Mouse (Mus musculus) olfactory bulb, adult 2 months (tissue): ENCODE data around the gene Ipo13. TPM values are rescaled to one million over a fixed set of nuclear protein-coding genes. Genes with fewer than 3 reads are reported as not detected.

ENCODE experiments used
- H3K27ac ChIP-seq: fragments of 200-500 bp; 2 replicates; pipeline ENCODE4 v1.5.1; 2012; ENCODE audit warnings: low read depth, low read length; ENCODE audit not compliant: insufficient read depth
- H3K4me1 ChIP-seq: fragments of 200-500 bp; 2 replicates; pipeline ENCODE4 v1.6.1; 2012; ENCODE audit warnings: low read length; ENCODE audit not compliant: control insufficient read depth, insufficient read depth
- H3K4me3 ChIP-seq: fragments of 200-500 bp; 2 replicates; pipeline ENCODE4 v1.5.1; 2012; ENCODE audit warnings: mild to moderate bottlenecking, low read depth, low read length, moderate library complexity; ENCODE audit not compliant: insufficient read depth
- CTCF ChIP-seq: fragments of 200-500 bp; IDR thresholded peaks from 2 replicates; pipeline ENCODE4 v1.5.1; 2012; ENCODE audit warnings: low read depth, mild to moderate bottlenecking, low read length, moderate library complexity; ENCODE audit not compliant: insufficient read depth
- POLR2A ChIP-seq: fragments of 200-500 bp; IDR thresholded peaks from 2 replicates; pipeline ENCODE4 v1.6.1; 2012; ENCODE audit warnings: mild to moderate bottlenecking, low read depth, low read length, moderate library complexity; ENCODE audit not compliant: insufficient read depth
- WGBS: fragments of 180-500 bp; shearing (Covaris S2); methylation state at CpG from one replicate; pipeline ENCODE4 v1.1.7; 2018; 5-methylcytosine and 5-hydroxymethylcytosine counted together
- polyA plus RNA-seq: library from polyadenylated mRNA; stranded (reverse); fragments of >200 nt; gene quantifications from 2 replicates; pipeline ENCODE4 v1.2.4, GENCODE M21; 2012; ENCODE audit warnings: low replicate concordance; ENCODE audit not compliant: missing spikeins, insufficient read depth, insufficient read length

Ipo13 gene
- 213 TPM in 1 of 2 replicates, not detected in the other for polyA plus RNA-seq

DNA sequence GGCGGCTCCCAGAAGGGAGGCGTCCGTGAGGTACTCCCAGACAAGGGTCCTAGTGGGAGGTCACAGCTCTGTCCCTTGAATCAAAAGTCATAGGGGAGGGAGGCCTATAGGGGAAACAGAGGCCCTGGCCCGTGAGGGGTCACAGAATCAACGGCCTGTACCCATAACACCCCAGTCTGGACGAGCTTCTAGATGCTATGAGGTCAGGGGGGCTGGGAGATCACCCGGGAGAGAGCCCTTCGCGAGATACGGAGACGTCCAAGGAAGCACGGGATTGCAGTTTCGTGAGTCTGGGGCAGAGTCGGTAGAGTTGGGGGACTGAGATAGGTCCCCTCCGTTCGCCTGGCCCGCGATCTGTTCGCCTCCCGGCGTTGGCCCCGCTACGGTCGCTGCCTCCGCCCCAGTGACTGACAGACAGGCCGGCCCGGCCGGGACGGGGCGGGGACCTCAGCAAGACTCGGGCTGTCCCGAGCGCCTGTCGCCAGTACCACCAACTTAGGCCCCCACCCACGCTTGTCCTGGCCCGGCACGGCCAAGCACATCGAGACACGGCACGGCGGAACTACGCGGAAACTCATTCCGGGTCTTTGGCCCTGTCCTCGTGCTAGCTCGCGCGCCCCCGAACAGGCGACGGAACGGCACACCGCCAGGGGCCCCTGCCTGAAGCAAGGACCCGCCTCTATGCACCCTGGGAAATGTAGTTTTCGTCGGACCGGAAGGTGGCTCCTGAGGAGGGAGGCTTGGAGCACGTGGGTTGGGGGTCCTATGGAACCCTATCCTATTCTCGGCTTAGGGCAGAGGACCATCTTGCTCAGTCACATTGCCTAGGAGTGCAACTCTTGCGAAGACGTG lies at the start of gene Ipo13:
Gene Ipo13, minus strand, starts transcription at position 409 of the 852 bp plus-strand sequence.
- 0 out of 2 replicates have a peak, but pooled peaks have one; percentile 2 for TF ChIP-seq CTCF
- peak; percentile 85 for TF ChIP-seq POLR2A
- under 1% methylated on average over 61 of the region's 61 CpGs for WGBS
- H3K27ac ChIP-seq, result peak within 1 kb of the TSS; percentile 92
- peak within 1 kb of the TSS; percentile 81 for H3K4me3 ChIP-seq
- H3K4me1 ChIP-seq, result peaks cover 19% of the 10 kb centered on the region

DNA sequence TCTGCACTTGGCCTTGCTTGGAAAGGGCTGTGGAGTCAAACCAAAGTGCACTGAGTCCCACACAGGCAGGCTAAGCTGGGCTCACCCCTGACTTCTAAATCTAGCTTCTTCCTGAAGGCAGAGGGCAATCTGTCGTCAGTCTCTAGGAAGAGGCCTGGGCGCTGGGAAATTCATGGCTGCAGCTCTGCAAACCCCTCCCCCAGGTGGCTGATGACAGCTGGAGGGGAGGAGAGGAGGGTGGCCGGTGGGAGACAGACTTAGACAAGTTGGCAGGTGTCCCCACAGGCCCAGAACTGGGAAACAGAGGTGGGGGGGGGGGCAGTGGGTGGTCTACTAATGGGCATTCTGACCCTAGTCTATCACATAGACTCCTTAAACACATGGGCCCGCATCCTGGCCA lies 42.7 kb upstream of the Ipo13 start:
- H3K4me3 ChIP-seq, result no peak overlapping the region
- TF ChIP-seq CTCF (no peak), POLR2A (no peak)
- no peak overlapping the region for H3K27ac ChIP-seq
- 80% methylated on average over 4 of the region's 4 CpGs for WGBS
- H3K4me1 ChIP-seq, result no peaks in the 10 kb centered on the region

DNA sequence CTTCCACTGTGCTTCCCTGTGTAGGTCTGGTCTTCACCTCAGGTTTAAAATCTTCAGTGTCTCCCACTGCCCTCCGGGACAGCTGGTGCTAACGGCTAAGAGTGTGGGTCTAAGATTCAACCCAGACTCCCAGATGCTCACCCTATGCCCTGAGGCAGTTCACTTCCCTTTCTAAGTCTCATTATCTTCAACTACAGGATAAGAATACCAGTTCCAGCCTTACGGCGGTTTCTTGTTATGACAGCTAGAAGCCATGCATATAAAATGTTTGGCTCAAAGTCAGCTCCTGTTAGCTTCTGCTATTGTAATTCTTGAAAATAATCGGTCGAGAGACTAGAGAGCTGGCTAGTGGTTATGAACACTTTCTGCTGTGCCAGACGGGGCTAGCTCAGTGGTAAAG lies 32.7 kb upstream of the Ipo13 start:
- H3K4me3 ChIP-seq, result no peak overlapping the region
- TF ChIP-seq POLR2A (no peak), CTCF (no peak)
- H3K27ac ChIP-seq, result peak overlapping the region; percentile 12; the same call in 1 of the 2 replicates
- WGBS, result 62% methylated on average over 7 of the region's 7 CpGs
- peaks cover 9% of the 10 kb centered on the region for H3K4me1 ChIP-seq

DNA sequence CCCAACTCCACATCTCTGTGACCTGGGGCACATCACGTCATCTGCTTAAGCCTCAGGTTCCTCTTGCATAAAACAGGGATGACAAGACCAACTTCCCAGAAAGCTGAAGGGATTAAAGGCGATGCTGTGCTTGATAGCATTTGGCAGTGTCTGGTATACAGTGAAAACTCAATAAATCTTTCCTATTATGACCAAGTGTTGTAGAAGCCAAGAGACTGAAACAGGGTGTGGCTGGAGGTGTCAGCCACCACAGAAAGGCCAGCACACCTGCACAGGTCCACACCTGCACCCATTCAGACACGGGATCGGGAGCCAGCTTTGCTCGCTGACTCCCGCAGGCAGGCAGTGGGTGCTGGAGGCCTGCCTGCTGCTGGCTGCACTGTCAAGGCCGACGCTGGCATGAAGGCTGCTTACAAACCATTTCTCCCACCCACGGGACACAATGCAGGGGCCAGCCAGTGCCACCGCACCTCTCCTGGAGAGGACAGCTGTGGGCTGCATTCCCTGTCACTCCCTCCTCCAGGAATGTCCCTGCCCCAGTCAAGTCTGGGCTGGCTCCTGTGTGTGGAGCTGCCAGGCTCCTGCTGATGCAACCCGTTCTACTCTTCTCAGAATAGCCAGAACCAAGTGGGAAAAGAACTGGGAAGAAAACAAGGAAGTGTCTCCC lies 32.0 kb upstream of the Ipo13 start:
- 61% methylated on average over 11 of the region's 11 CpGs for WGBS
- no peak overlapping the region for H3K4me3 ChIP-seq
- peaks cover 9% of the 10 kb centered on the region for H3K4me1 ChIP-seq
- no peak for TF ChIP-seq POLR2A
- TF ChIP-seq CTCF, result no peak
- H3K27ac ChIP-seq, result no peak overlapping the region

DNA sequence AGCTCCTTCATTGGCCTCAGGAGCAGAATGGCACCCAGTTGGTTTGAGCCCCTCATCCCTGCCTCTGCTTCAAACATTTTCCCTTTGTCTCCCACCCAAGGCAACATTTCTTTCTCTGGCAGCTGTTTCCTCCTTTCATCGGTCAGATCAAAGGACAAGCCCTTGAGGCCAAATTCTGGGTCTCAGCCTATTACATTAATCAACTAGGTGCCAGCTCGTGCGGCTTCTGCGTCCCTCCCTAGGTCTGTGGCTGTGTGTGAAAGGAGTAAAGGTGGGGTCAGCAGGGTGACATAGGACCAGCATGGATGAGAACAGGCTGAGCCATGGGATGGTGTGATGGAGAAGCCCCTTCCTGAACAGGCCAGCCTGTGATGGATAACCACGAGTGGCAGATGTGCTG lies 28.5 kb upstream of the Ipo13 start:
- no peak overlapping the region for H3K4me3 ChIP-seq
- no peak for TF ChIP-seq CTCF
- peaks cover 9% of the 10 kb centered on the region for H3K4me1 ChIP-seq
- 75% methylated on average over 5 of the region's 5 CpGs for WGBS
- H3K27ac ChIP-seq, result no peak overlapping the region

DNA sequence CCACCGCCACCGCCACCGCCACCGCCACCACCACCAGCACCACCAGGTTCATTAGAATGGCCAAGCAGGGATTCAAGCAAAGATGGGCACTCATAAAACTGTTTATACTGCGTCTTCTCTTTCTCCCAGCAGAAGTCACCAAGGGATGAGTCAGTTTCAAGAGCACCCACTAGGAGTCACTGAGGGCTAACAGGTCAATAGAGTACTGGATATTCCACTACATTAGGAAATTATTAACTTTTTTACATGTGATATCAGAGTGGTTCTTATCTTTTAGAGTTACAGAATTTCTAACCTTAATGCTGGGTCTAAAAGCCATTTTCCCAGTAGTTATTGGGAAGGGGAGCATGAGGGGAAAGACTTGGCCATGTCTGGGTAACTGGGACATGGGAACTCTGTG lies 22.2 kb upstream of the Ipo13 start:
- Histone ChIP-seq H3K4me3 (no peak overlapping the region), H3K27ac (no peak overlapping the region), H3K4me1 (no peaks in the 10 kb centered on the region)
- TF ChIP-seq CTCF (no peak), POLR2A (no peak)
- WGBS, result 92% methylated on average over 5 of the region's 5 CpGs

DNA sequence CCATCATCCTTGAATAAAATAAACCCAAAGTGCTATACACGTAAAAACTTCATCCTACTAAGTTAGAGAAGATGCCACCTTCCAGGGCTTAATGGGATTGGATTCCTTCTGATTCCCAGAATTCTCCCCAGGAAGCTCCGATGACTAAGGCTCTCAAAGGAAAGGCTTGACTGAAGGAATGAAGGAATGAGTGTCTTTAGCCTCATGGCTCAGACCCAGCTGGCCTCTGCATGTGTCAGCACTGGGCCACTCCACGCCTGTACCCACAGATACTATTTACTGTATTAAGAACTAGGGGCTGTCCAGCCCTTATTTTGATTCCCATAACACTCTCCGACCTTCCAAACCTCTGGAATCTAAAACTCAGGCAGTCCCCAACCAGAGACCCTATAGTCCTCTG lies 19.3 kb upstream of the Ipo13 start:
- Histone ChIP-seq H3K27ac (no peak overlapping the region), H3K4me1 (peaks cover 8% of the 10 kb centered on the region), H3K4me3 (no peak overlapping the region)
- TF ChIP-seq CTCF (no peak), POLR2A (no peak)
- 93% methylated on average over 4 of the region's 4 CpGs for WGBS

DNA sequence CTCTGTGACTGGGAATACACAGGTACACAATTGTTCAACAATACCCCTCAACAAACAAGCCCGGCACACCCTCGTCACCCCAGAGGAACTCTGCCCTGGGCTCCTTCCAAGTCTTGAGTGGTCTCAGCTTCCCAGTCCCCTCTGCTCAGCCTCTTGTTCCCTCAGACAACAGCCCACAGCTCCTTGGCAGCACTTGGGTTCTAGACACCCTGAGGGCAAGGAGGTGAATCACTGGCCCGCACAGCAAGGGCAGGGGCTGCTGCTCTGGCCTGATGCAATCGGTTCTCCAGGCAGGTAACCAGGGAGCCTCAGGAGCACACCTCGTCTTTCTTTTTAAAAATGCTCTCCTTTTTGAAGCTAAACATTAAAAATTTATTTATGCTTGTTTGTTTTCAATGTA lies 18.4 kb upstream of the Ipo13 start:
- Histone ChIP-seq H3K4me1 (peaks cover 14% of the 10 kb centered on the region), H3K4me3 (no peak overlapping the region), H3K27ac (no peak overlapping the region)
- WGBS, result 87% methylated on average over 5 of the region's 5 CpGs
- TF ChIP-seq CTCF (no peak), POLR2A (no peak)

DNA sequence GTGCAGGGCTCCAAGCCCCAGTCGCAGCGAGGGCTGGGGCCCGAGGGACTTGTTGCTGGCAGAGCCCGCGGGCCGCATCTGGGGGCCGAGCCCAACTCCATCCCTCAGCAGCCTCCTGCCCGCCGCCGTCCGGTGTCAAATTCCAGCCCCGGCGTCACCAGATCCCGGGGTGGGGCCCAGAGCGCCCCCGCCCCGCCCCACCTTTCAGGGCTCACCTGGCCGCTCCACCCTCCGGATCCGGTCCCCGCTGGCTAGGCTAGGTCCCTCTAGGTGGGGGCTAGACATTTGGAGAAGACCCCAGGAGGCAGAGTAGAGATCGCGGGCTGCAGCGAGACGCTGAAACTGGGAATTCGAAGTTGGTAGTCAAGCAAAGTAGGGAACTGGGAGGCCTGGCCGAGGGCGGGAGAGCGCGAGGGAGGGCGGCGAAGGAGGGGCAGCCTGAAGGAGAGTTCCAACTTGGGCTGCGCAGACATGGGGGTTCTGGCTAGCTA lies 14.6 kb upstream of the Ipo13 start, which contains the start of gene Artn:
Gene Artn, minus strand, starts transcription at position 373 of the 491 bp plus-strand sequence.
- Histone ChIP-seq H3K4me1 (peaks cover 32% of the 10 kb centered on the region), H3K4me3 (peak within 1 kb of the TSS; percentile 28), H3K27ac (0 out of 2 replicates have a peak within 1 kb of the TSS, but pooled peaks have one; percentile 16)
- TF ChIP-seq CTCF (no peak), POLR2A (no peak)
- WGBS, result 11% methylated on average over 33 of the region's 33 CpGs

DNA sequence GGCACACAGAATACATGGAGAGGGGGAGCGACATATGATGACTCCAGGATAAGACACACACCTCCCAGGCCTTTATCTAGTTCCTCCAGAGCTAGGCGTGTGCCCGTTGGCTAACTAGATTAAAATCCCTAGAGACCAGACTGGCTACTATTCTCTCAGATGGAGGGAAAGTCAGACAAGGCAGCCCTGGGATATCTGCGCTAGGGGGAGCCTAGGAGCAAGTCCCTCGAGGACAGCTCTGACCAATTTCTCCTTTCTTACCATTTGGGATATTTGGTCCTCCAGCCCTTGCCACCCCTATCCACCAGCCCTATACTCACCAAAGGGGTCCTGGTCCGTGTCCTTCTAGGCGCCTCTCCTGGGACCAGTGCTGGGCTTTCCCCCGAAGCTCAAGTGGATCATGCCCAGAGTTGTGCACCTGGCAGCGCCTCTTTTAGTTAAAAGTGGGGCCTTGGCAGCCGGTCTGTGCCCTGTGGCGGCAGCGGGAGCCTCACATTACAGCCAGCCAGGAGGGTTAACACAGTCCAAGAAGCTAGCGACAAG lies 14.0 kb upstream of the Ipo13 start:
- TF ChIP-seq CTCF, result 0 out of 2 replicates have a peak, but pooled peaks have one; percentile 7
- TF ChIP-seq POLR2A, result no peak
- 12% methylated on average over 13 of the region's 13 CpGs for WGBS
- Histone ChIP-seq H3K4me3 (peak overlapping the region; percentile 28), H3K4me1 (peaks cover 32% of the 10 kb centered on the region), H3K27ac (0 out of 2 replicates have a peak overlapping the region, but pooled peaks have one; percentile 16)
